Mouse (Mus musculus): ENCODE results near the gene Cd99l2.
A peak's percentile ranks its signal among the peaks of the same experiment; 100 is the strongest.

Cd99l2 gene

GRCm38 (mm10) chrX:71465417-71465816 is 27.2 kb downstream of the Cd99l2 start:
- no peak for DNase-seq

- DNase-seq: no peak
Measured at GRCm38 (mm10) chrX:71464138-71464826, 28.4 kb downstream of the Cd99l2 start.

- no peak for DNase-seq
Measured at GRCm38 (mm10) chrX:71456078-71456737, 36.4 kb downstream of the Cd99l2 start.

- no peak for DNase-seq
Measured at GRCm38 (mm10) chrX:71442916-71443315, 49.7 kb downstream of the Cd99l2 start.

- DNase-seq: no peak
Measured at GRCm38 (mm10) chrX:71439473-71439872, 53.2 kb downstream of the Cd99l2 start.

GRCm38 (mm10) chrX:71435542-71435941 is 57.1 kb downstream of the Cd99l2 start:
- DNase-seq: no peak

- no peak for DNase-seq
Measured at GRCm38 (mm10) chrX:71434860-71435259, 57.8 kb downstream of the Cd99l2 start.

GRCm38 (mm10) chrX:71434448-71434847 is 58.2 kb downstream of the Cd99l2 start:
- DNase-seq: no peak

GRCm38 (mm10) chrX:71430900-71431299 is 61.7 kb downstream of the Cd99l2 start:
- no peak for DNase-seq

GRCm38 (mm10) chrX:71427491-71427890 is 65.2 kb downstream of the Cd99l2 start:
- DNase-seq: no peak

GRCm38 (mm10) chrX:71425746-71426519 is 66.7 kb downstream of the Cd99l2 start:
- peak; percentile 79 for DNase-seq

GRCm38 (mm10) chrX:71424852-71425251 is 67.8 kb downstream of the Cd99l2 start:
- DNase-seq: peak; percentile 21

GRCm38 (mm10) chrX:71413616-71414015 is 79.0 kb downstream of the Cd99l2 start:
- no peak for DNase-seq

GRCm38 (mm10) chrX:71412776-71413175 is 79.9 kb downstream of the Cd99l2 start:
- peak; percentile 27 for DNase-seq

- DNase-seq: no peak
Measured at GRCm38 (mm10) chrX:71408386-71408785, 84.3 kb downstream of the Cd99l2 start.

GRCm38 (mm10) chrX:71406290-71406689 is 86.4 kb downstream of the Cd99l2 start:
- DNase-seq: no peak

GRCm38 (mm10) chrX:71396326-71396725 is 96.3 kb downstream of the Cd99l2 start:
- no peak for DNase-seq

GRCm38 (mm10) chrX:71381571-71381970 is 111.1 kb downstream of the Cd99l2 start:
- peak; percentile 47 for DNase-seq

GRCm38 (mm10) chrX:71378435-71378834 is 114.2 kb downstream of the Cd99l2 start:
- DNase-seq: no peak

GRCm38 (mm10) chrX:71376781-71377180 is 115.9 kb downstream of the Cd99l2 start:
- no peak for DNase-seq
